Mouse (Mus musculus) brain, embryonic 14.5 days (tissue): ENCODE data around the gene Bcar3.

Experiments
- CTCF ChIP-seq: fragments of 200-500 bp; IDR thresholded peaks from 2 replicates; pipeline ENCODE4 v1.5.1; 2012; ENCODE audit warnings: inconsistent platforms, mild to moderate bottlenecking, moderate library complexity, borderline replicate concordance; ENCODE audit not compliant: insufficient read depth, insufficient read length; ENCODE audit errors: extremely low read depth
- POLR2A ChIP-seq: fragments of 200-500 bp; IDR thresholded peaks from 2 replicates; pipeline ENCODE4 v1.6.1; 2012; ENCODE audit warnings: mild to moderate bottlenecking, inconsistent platforms, borderline replicate concordance; ENCODE audit not compliant: poor library complexity, insufficient read depth, insufficient read length, severe bottlenecking; ENCODE audit errors: extremely low read depth

DNA sequence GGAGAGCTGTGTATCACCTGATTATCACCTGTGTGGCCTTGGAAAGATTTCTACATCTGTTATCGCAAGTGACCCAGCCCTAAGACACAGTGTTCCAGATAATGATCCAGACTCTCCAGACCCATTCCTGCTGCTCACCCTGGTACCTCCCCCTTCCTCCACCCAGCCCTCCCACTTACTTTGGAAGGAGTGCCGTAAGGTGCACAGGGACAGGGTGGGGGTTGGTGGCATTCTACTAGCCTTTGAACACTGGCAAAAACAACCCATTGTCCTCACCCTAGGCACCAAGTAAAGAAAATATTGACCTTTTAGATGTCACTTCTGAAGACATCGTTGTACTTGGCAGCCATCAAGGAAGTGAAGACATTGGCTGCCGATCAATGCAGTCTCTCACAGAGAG lies 180.9 kb downstream of the Bcar3 start:
- no peak for TF ChIP-seq POLR2A
- TF ChIP-seq CTCF, result no peak
